Mouse (Mus musculus) myocyte (in vitro differentiated cells): ENCODE results near the gene Dnajb9.

Experiments used
- E2F4 ChIP-seq: IDR thresholded peaks from one replicate; pipeline ENCODE4 v1.6.1; 2011; ENCODE audit warnings: mild to moderate bottlenecking, control low read depth, moderate library complexity; ENCODE audit not compliant: insufficient read depth
- MAX ChIP-seq: IDR thresholded peaks from one replicate; pipeline ENCODE4 v1.6.1; 2011; ENCODE audit warnings: low read depth, mild to moderate bottlenecking, control low read depth
- MYOG ChIP-seq, 3 experiments: IDR thresholded peaks; one replicate each; pipeline ENCODE4 v1.6.1; 2011; ENCODE audit warnings: control low read depth in 2 of 3, low read depth in 2 of 3, mild to moderate bottlenecking in 2 of 3; ENCODE audit not compliant: insufficient read length in 2 of 3, control insufficient read depth in 1 of 3, insufficient read depth in 1 of 3
- POLR2A ChIP-seq: IDR thresholded peaks from one replicate; pipeline ENCODE4 v1.6.1; 2011; ENCODE audit warnings: low read depth, mild to moderate bottlenecking, control low read depth, moderate library complexity; ENCODE audit not compliant: insufficient read length
- REST ChIP-seq: IDR thresholded peaks from one replicate; pipeline ENCODE4 v1.6.1; 2011; ENCODE audit warnings: mild to moderate bottlenecking, control low read depth, moderate library complexity; ENCODE audit not compliant: insufficient read depth, insufficient read length
- TCF12 ChIP-seq: IDR thresholded peaks from one replicate; pipeline ENCODE4 v1.6.1; 2011; ENCODE audit warnings: mild to moderate bottlenecking, control low read depth; ENCODE audit not compliant: poor library complexity, insufficient read depth, severe bottlenecking

DNA sequence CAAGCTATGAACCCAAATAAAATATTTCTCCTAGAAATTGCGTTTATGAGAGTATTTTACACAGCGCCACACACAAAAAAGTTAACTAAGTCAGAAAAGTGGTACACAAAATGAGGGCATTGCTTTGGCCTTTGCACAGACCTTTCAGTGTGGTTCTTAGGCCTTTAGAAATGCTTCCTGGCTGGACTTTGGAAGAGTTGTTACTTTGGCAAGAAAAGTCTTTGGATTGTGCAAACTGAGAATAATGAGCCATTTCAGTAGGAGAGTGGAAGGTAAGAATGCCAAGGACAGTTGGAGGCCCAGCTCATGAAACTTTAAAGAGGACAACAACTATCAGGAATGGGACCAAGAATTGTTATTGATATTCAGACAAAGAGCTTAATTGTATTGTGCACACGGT, 35.6 kb upstream of the Dnajb9 start:
- TF ChIP-seq MYOG (IDR thresholded peaks at IDR 0.05; ENCODE audit: control insufficient read depth in 1 of 3, insufficient read depth in 1 of 3, insufficient read length in 2 of 3, low read depth in 2 of 3) (no peak), MAX (no peak), POLR2A (no peak), E2F4 (no peak), REST (no peak), TCF12 (no peak)
